Mouse (Mus musculus) retina, postnatal 1 day (tissue): ENCODE measurements at regions not wholly inside any gene's neighbourhood (a gene's known extent, or its start where the extent isn't known, plus 50 kb on each side); places are given as distances from the start of the nearest gene placed in this dataset.
"Not testable (repeated sequence)": the region's sequence is repeated elsewhere in the genome, so short reads cannot be mapped to it uniquely, and the experiment has no call there.

ENCODE experiments used
- DNase-seq: peaks from one replicate; pipeline ENCODE4 v3.0.0-alpha.2; 2012

DNA sequence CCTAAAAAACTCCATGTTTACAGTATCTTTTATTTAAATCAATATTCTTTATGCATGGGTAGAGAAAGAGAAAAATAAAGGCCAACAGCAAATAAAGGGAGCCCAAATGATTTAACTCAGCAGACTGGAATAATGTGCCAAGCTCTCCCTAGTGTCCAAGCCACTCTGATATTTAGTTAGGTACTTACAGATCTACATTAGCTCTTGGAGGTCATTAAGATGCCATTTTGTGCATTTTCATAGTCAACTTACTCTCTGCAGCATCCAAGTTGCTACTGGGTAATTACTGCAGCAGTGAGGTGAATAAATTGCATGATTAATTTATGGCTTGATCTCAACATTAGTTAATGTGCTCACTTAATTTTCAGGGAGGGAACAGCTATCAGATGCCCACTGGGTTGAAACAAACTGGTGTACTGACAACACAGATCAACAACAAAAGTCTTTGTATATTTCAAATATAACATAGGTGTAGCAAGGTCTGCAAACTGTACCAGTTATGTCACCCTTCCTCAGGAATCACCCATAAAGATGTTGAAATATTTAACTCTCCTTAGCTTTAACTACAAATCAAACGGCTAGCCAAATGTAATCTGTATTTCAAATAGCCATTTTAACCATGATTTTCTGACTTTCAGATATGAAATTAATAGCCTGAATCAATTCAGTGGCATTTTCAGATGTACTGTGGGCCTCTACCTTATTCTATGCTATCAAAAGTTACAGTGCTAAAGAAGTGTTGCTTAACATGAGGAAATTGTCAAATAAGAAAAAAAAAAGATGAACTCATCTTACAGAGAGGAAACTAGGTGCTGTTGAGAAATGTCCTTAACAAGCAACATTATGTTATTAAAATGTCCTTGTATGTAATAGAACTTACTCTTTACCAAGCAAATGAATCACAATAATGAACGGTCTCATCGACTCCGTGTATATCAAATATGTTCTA lies 163.8 kb upstream of the Hapln1 start:
- peak; percentile 32 for DNase-seq

DNA sequence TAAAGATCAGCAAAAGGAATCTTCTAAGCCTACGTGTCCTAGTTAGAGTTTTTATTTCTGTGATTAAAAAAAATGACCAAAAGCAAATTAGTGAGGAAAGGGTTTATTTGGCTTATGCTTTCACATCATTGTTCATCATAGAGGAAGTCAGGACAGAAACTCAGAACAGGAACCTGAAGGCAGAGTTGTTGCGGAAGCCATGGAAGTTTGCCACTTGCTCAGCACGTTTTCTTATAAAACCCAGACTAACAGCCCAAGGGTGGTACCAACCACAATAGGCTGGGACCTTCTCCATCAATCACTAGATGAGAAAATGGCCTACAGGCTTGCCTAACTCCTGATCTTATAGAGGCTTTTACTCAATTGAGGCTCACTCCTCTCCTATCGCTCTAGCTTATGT lies 161.2 kb upstream of the Hapln1 start:
- no peak for DNase-seq

DNA sequence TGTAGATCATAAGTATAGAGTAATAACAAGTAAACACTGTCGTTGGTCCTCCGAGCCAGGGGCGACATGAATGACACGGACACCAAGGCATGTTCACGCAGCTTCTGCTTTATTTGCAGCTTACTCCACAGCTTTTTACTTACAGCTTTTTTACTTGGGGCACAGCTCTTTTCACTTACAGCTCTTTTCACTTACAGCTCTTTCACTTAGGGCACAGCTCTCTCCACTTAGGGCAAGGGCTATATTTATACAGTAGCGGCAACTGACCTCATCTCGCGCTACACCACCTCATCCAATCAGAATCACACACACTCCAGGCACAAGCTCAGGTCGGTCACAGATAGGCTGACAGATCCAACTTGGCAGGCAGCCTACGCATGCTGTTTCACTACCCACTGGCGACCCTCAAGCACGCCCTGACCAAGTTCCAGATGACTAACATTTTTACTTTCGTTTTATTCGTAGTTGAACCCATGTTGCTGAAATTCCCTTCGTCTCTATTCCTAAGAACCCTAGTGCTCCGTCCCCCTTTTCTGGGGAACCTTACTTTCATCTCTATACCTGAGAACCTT lies 155.9 kb upstream of the Hapln1 start:
- not testable (repeated sequence) for DNase-seq

DNA sequence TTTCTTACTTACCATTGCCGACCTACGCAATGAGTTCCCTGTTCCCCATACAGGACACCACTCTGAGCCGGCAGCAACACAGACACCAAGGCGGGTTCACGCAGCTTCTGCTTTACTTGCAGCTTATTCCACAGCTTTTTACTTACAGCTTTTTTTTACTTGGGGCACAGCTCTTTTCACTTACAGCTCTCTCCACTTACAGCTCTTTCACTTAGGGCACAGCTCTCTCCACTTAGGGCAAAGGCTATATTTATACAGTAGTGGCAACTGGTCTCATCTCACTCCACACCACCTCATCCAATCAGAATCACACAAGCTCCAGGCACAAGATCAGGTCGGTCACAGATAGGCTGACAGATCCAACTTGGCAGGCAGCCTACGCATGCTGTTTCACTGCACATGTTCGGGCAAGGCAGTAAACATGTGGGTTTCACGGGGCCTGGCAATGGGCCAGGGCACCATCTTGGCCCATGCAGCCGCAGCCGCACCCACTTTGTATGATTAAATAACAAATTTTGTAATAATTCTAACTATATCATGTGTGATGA lies 154.9 kb upstream of the Hapln1 start:
- peak; percentile 19 for DNase-seq

DNA sequence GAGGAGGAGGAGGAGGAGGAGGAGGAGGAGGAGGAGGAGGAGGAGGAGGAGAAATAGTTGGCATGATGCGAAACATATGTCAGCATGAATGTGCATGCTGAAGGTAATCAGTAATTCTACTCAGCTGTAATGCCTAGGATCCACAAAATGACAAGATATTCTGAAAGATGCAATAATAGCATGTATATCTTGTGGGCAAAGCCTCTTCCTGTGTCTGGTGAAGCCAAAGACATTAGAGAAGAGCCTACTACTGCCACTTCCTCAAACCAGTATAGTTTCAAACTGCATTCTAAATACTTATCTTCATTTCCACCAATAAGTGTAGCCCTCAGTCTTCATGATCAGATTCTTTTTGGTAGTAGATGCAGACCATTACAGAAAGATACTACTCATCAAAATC lies 152.2 kb upstream of the Hapln1 start:
- DNase-seq: no peak

DNA sequence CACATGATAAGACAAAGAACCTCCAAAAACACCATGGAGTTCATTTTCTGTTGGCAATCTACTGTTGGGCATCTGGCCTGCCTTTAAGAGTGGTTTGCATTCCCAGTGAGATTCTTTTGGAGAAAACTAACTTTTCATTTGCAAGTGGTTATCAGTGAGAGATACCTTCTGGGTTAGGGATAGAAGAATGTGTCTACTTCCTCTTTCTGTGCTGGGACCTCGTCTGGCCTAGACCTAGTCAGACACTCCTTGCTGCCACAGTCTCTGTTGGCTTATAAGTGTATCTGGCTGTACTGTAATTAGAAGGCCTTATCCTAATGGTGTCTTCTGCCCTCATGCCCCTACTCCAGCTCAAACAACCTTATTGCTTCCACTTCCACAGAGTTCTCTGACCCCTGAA lies 150.4 kb upstream of the Hapln1 start:
- DNase-seq: no peak

DNA sequence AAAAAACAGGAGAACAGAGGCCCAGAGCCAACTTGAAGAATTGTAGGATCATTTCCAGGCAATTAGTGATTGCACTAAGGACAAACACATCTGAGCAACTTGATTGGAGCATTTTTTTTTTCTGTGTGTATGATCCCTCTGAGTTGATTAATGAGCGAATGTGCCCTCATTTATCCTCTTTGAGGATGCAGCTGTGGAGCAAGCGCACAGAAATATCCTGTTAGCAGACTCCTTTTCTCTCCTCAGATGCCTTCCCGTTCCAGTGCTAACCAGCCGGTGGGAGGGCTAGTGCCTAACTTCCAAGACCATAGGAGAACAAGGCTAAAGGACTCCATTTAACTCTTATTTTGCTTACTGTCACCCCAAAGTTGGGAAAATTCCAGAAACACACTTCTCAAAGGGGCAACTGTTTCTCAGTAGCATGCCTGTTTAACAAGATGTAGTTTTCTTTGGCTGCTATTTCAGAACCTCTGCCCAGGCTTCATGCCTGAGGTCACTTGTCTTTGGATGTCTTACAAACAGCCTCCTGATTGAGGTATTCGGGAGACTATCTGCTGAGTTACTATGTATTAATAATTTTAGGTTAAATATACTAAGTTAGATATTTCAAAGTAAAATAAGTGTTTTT lies 144.8 kb upstream of the Hapln1 start:
- peak; percentile 18 for DNase-seq

DNA sequence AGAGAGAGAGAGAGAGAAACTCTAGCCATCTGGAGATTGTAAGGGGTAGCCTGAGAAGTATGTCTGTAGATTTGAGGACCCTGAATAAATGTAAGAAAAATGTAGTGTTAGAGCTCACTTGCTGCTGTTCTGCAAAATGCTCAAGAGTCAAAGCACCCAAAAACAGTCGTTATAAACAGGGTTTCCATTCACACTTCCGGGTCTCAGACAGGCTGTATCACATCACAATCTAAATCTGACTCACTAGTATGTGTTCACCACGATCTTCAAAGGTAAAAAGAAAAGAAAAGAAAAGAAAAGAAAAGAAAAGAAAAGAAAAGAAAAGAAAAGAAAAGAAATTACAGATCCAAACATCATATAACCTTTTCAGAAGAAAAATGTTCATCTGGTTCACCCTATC lies 143.7 kb upstream of the Hapln1 start:
- DNase-seq: no peak

DNA sequence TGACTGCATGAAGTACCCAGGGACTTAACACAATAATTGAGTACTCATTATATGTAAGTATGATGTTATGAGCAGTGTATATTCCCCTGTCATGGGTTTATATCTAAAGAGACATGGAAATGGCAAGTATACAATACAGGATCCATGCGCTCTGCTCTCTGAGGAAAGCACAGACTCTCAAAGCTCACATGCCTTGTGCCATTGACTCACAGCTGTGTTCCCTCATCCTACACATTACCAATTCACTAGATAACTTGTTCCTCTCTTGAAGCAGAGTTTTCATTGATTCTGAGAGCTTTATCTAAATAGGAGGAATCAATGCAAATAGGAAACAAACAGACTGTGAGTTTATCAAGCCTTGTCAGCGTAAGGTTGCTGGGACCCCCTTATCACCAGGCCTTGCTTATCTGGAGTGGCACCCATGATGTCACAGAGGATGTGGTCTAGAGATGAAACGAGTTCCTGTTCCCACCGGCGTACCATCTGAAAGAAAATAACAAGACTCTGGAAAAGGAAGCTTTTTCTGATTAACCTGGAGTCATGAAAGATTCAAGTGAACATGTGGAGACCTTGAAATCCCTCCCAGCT lies 138.4 kb upstream of the Hapln1 start:
- no peak for DNase-seq

DNA sequence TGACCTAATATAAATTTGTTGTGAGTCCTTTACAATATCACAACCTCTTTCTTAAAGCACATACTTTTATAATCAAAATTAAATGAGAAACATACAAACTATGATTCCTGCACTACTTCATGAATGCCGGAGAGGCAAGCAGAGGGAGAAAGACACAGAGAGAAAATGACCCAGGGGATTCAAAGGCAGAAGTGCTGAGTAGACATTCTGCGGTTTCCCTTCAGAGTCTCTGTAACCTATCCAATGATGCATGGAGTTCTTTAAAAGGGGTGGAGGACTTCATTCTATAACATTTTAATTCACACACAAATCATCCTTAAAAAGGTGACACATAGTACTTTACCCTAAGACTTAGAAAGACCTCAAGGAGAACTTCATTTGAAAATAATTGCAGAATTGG lies 129.1 kb upstream of the Hapln1 start:
- DNase-seq: no peak

DNA sequence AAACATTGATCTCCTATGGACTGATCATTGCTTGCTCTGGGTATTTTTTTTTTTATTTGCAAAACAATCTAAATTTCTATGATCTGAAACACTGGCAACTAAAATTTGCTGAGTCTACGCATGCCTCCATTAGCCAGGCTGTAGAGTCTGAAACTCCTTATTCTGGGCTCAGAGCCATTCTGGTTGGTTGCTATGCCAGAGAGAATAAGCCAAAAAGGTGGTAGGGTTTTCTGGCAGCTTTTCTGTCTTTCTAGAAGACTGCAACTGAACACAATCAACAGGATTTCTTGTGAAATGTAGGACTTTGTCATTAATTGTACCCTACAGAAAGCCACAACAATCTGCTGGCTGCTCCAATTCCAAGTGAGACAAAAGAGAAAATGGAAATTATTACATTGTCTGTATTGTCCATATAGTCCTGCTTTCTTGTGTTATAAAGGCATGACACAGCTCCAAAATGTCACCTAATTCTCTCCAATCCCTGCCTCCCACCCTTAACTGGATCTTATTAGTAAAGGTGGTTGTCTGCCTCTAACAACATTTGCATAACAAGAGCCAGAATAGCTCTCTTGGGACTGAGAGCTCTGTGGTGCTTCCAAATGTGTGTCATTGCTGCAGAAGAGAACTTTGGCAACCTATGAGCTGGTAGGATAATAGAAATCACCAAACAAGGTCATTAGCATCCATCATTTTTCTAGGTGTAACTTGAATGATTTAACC lies 126.7 kb upstream of the Hapln1 start:
- no peak for DNase-seq

DNA sequence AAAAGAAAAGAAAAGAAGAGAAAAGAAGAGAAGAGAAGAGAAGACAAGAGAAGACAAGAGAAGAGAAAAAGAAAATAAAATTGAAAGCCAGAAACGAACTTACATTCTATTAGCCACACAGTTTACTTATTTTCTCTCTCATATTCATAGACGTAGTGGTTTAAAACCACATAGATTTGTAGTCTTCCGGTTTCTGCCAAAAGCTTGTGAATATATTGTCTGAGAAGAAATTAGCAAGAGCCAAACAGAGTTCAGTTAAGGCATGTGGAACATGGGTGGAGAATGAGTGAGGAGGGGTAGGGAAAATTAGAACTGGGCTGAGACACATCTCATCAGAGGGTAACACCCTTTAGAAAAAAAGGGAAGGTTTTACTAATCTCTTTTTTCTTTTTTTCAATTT lies 120.8 kb upstream of the Hapln1 start:
- DNase-seq: no peak

DNA sequence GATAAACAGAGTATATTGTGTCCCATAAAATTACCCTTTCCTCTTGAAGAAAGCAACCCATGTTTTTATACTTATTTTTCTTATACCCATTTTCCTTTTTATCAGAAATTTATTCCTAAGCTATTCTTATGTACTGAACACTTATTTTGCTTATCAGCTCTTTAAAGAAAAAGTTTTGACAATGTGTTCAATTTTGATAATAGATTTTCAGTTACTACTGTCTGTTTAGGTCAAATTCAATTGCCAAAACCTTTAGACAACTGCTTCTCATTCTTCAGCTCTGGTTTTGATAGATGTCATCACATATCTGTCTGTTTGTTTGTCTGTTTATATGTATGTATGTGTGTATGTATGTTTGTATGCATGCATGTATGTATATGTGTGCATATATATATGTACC lies 117.8 kb upstream of the Hapln1 start:
- no peak for DNase-seq

DNA sequence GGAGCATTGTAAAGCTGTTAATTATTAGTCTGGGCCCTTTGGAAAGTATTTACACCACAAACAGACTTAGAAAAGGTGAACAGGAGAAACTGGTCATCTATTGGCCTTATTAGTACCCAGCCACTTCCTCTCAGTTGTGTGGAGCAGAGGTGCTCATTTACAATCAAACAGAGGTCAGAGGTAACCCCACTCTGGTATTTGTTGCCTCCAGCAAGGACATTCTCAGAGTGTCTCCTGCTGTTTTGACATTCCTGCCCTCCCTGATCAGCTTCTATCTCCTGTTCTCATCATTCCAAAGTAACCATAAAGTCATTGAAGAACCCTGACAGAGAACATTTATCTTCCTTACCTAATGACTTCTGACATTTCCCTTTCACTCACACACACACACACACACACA lies 116.1 kb upstream of the Hapln1 start:
- DNase-seq: no peak

DNA sequence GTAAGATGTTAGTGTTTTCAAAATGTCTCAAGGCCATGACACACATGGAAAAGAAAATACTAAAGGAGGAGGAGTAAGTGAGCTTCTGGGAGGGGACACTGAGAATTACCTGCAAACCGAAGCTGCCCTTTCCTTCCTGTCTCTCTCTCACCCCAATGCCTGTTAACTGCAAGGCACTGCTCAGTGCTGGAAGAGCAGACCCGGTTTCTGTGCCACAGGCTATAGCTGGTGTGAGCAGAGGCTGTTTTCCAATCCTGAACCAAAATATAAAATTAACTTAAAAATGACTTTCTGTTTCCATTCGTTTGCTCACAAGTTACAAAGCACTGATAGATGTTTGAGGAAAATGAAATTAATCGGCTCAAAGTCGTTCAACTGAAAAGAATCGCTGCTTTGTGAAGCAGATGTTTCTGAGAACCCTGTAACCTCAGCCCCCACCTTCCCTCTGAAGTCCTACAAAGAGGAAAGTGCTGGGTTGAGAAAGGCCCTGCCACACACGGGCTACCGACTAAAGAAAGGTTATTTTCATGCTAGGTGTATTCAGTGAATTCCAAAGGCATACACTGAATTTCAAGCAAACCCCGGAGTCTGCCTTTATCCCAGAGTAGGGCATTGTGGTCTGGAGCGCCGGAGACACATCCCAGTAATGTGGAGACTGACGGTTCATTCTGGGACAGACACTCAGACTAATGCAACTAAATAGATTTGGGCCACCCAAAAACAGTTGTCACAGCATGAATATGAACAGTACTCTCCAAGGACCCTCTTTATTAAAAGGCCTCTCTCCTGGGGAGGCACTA lies 111.1 kb upstream of the Hapln1 start:
- peak; percentile 38 for DNase-seq

DNA sequence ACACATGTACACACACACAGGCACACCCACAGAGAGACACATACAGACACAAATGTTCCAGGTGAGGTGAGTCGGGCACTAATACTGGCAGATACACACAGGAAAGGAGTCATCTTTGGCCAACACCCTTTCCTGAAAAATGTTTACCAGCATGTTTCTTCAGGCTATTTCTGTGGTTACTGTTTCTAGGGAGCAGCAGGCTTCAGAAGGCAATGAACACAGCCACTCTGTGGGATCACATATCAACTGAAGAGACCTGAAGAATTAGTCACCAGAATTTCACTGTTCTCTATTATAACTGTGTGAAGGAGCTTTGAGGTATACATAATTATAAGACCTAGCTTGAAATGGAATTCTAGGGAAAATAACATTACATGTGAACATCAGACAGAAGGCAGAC lies 94.7 kb upstream of the Hapln1 start:
- DNase-seq: no peak

DNA sequence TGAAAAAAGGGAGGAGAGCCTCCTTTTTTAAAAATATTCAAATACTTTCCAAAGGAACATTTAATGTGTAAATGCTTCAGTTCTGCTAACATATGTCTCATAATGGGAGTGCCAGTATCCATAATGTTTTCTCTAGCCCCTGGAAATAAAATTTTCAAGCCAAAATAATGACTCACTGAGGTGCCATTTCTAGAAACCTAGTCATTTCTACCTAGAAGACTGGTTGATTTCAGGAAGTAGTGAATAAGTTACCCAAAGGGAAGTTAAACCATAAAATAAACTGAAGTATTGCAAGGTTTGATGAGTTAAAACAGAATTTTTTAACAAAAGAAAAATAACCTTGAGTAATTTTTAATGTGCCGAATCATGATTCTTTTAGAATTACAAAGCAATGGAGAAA lies 85.8 kb upstream of the Hapln1 start:
- no peak for DNase-seq

DNA sequence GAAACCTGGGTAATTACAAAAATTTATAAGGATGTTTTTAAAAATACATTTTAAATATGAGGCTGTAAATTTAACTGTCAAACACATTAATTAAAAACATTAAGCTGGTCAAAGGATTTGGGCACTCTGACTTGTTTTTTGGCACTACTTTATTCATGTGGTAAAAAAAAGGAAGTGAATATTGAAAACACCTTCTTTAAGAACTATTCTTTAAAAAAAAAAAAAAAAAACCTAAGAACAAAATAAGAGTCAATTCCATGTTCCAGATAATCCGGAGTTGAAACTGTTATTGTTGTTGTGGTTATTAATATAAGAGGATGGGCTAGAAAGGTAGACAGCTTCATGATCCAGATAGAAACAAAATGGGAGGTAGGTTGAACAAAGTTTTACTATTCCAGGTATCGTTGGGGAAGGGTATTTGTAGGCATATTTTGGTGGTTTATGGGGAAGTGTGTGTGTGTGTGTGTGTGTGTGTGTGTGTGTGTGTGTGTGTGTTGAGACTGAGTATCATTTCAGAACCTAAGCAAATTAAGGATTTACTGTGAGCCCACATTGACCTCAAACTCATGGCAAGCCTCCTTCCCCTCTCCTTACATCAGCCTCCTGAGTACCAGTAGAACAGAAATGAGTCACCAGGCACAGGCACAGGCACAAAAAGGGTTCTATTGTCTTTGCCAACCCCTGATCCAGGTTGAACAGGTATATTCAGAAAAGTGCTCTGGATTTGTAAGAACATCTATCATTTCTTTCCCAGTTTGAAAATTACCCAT lies 85.2 kb upstream of the Hapln1 start:
- no peak for DNase-seq

DNA sequence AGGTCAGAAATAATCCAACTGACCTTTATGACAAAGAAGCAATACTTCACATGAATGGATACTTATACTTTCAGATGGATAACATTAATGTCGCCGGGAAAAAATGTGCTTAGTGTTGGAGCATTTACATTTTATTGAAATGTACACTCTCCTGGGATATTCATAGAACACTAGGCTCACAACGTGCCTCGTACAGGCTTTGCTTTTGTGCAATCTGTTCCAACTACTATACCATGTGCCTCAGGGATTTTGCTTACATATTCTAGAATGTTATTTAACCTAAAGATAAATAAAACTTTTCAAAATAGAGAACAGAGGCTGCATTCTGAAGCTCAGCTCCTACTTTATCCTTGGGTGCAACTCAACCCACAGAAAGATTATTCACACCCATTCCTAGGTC lies 75.8 kb upstream of the Hapln1 start:
- no peak for DNase-seq
